Mouse (Mus musculus) bone marrow macrophage, adult 2 months (primary cell): ENCODE results near the gene Plekhm3.

ENCODE experiments used
- CTCF ChIP-seq: IDR thresholded peaks from 2 replicates; pipeline ENCODE4 v1.5.1; 2012; ENCODE audit warnings: low read depth, mild to moderate bottlenecking, low read length, moderate library complexity
- POLR2A ChIP-seq: IDR thresholded peaks from 2 replicates; pipeline ENCODE4 v1.6.1; 2012; ENCODE audit warnings: mild to moderate bottlenecking, low read depth, low read length, borderline replicate concordance

DNA sequence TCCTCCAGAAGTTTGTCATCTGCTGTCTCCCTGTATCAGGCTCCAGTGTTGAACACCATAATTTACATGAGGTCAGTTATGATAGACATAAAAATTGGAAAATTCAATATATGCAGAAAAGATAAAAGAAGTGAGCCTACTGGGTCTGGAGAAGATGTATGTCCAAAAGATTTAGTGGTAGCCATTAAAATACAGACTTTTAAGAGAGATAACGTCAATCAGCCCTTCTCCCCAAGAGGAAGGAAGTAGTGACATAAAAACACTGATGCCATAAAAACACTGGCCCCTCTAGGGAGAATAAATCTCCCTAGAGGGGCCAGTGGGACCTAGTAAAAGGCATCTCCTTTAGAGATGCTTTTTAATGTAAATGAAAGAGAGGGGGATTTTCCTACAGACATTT lies 90.5 kb downstream of the Plekhm3 start:
- no peak for TF ChIP-seq CTCF
- TF ChIP-seq POLR2A, result no peak
